Mouse (Mus musculus): ENCODE results near the gene Gm3045. TPM values are rescaled to one million over a fixed set of nuclear protein-coding genes. Genes with fewer than 3 reads are reported as not detected.

Gene Gm3045
- not detected for total RNA-seq (2018; cell fraction: chromatin; rRNA removed)
- total RNA-seq (2018; cell fraction: cytosol; rRNA removed) = not detected
- not detected for total RNA-seq (2018; cell fraction: nucleus; rRNA removed)
- polyA plus RNA-seq (2018) = not detected in 3 replicates

- no peak within 1 kb of the TSS for H3K4me3 ChIP-seq (ENCODE audit: inconsistent target)
- whole genome bisulfite sequencing (ENCODE audit: missing documents) = 88% methylated on average over 4 of the region's 4 CpGs
- H3K79me2 ChIP-seq (ENCODE audit: inconsistent target) = no peaks in the 10 kb centered on the region
- H3K36me3 ChIP-seq (ENCODE audit: inconsistent target) = no peaks in the 10 kb centered on the region
- H3K27ac ChIP-seq = no peak within 1 kb of the TSS
These were observed at the start of gene Gm3045 for GRCm38 (mm10) chr13:56426365-56426764. Gene Gm3045 (plus strand): TSS chr13:56426594.

GRCm38 (mm10) chr13:56380855-56381685, 45.3 kb upstream of the Gm3045 start:
- Histone ChIP-seq H3K36me3 (ENCODE audit: inconsistent target) (no peaks in the 10 kb centered on the region), H3K79me2 (ENCODE audit: inconsistent target) (no peaks in the 10 kb centered on the region), H3K4me3 (ENCODE audit: inconsistent target) (no peak overlapping the region), H3K27ac (no peak overlapping the region)
- WGBS (ENCODE audit: missing documents) = 81% methylated on average over 14 of the region's 14 CpGs

GRCm38 (mm10) chr13:56383406-56383805, 43.0 kb upstream of the Gm3045 start:
- H3K27ac ChIP-seq = no peak overlapping the region
- no peak overlapping the region for H3K4me3 ChIP-seq (ENCODE audit: inconsistent target)
- H3K36me3 ChIP-seq (ENCODE audit: inconsistent target) = no peaks in the 10 kb centered on the region
- 80% methylated on average over 3 of the region's 3 CpGs for WGBS (ENCODE audit: missing documents)
- no peaks in the 10 kb centered on the region for H3K79me2 ChIP-seq (ENCODE audit: inconsistent target)

- H3K36me3 ChIP-seq (ENCODE audit: inconsistent target) = no peaks in the 10 kb centered on the region
- no peak overlapping the region for H3K4me3 ChIP-seq (ENCODE audit: inconsistent target)
- H3K79me2 ChIP-seq (ENCODE audit: inconsistent target) = no peaks in the 10 kb centered on the region
- 91% methylated on average over 9 of the region's 9 CpGs for WGBS (ENCODE audit: missing documents)
- no peak overlapping the region for H3K27ac ChIP-seq
These were observed 40.0 kb upstream of the Gm3045 start for GRCm38 (mm10) chr13:56386411-56386810.

GRCm38 (mm10) chr13:56387374-56387773, 39.0 kb upstream of the Gm3045 start:
- no peaks in the 10 kb centered on the region for H3K36me3 ChIP-seq (ENCODE audit: inconsistent target)
- 25% methylated on average over 5 of the region's 5 CpGs for WGBS (ENCODE audit: missing documents)
- H3K27ac ChIP-seq = no peak overlapping the region
- H3K79me2 ChIP-seq (ENCODE audit: inconsistent target) = no peaks in the 10 kb centered on the region
- H3K4me3 ChIP-seq (ENCODE audit: inconsistent target) = no peak overlapping the region

- no peaks in the 10 kb centered on the region for H3K36me3 ChIP-seq (ENCODE audit: inconsistent target)
- no peaks in the 10 kb centered on the region for H3K79me2 ChIP-seq (ENCODE audit: inconsistent target)
- WGBS (ENCODE audit: missing documents) = 82% methylated on average over 1 of the region's 1 CpGs
- no peak overlapping the region for H3K27ac ChIP-seq
- H3K4me3 ChIP-seq (ENCODE audit: inconsistent target) = no peak overlapping the region
These were observed 38.4 kb upstream of the Gm3045 start for GRCm38 (mm10) chr13:56388042-56388441.

- Histone ChIP-seq H3K27ac (no peak overlapping the region), H3K4me3 (ENCODE audit: inconsistent target) (no peak overlapping the region), H3K79me2 (ENCODE audit: inconsistent target) (no peaks in the 10 kb centered on the region), H3K36me3 (ENCODE audit: inconsistent target) (no peaks in the 10 kb centered on the region)
- WGBS (ENCODE audit: missing documents) = 79% methylated on average over 5 of the region's 5 CpGs
These were observed 28.8 kb upstream of the Gm3045 start for GRCm38 (mm10) chr13:56397572-56397971.

GRCm38 (mm10) chr13:56401186-56401585, 25.2 kb upstream of the Gm3045 start:
- no peaks in the 10 kb centered on the region for H3K79me2 ChIP-seq (ENCODE audit: inconsistent target)
- no peak overlapping the region for H3K4me3 ChIP-seq (ENCODE audit: inconsistent target)
- 95% methylated on average over 4 of the region's 4 CpGs for WGBS (ENCODE audit: missing documents)
- no peaks in the 10 kb centered on the region for H3K36me3 ChIP-seq (ENCODE audit: inconsistent target)
- no peak overlapping the region for H3K27ac ChIP-seq

- Histone ChIP-seq H3K79me2 (ENCODE audit: inconsistent target) (no peaks in the 10 kb centered on the region), H3K4me3 (ENCODE audit: inconsistent target) (no peak overlapping the region), H3K27ac (no peak overlapping the region), H3K36me3 (ENCODE audit: inconsistent target) (no peaks in the 10 kb centered on the region)
- 93% methylated on average over 8 of the region's 8 CpGs for WGBS (ENCODE audit: missing documents)
These were observed 22.9 kb upstream of the Gm3045 start for GRCm38 (mm10) chr13:56403381-56404086.

GRCm38 (mm10) chr13:56404511-56405140, 21.8 kb upstream of the Gm3045 start:
- no peak overlapping the region for H3K27ac ChIP-seq
- 88% methylated on average over 6 of the region's 6 CpGs for WGBS (ENCODE audit: missing documents)
- no peaks in the 10 kb centered on the region for H3K36me3 ChIP-seq (ENCODE audit: inconsistent target)
- no peak overlapping the region for H3K4me3 ChIP-seq (ENCODE audit: inconsistent target)
- no peaks in the 10 kb centered on the region for H3K79me2 ChIP-seq (ENCODE audit: inconsistent target)

GRCm38 (mm10) chr13:56412286-56412873, 14.0 kb upstream of the Gm3045 start:
- Histone ChIP-seq H3K36me3 (ENCODE audit: inconsistent target) (no peaks in the 10 kb centered on the region), H3K79me2 (ENCODE audit: inconsistent target) (no peaks in the 10 kb centered on the region), H3K27ac (no peak overlapping the region), H3K4me3 (ENCODE audit: inconsistent target) (no peak overlapping the region)
- WGBS (ENCODE audit: missing documents) = 95% methylated on average over 9 of the region's 9 CpGs

GRCm38 (mm10) chr13:56418685-56419483, 7.5 kb upstream of the Gm3045 start:
- Histone ChIP-seq H3K27ac (no peak overlapping the region), H3K4me3 (ENCODE audit: inconsistent target) (no peak overlapping the region), H3K36me3 (ENCODE audit: inconsistent target) (no peaks in the 10 kb centered on the region), H3K79me2 (ENCODE audit: inconsistent target) (no peaks in the 10 kb centered on the region)
- WGBS (ENCODE audit: missing documents) = 88% methylated on average over 13 of the region's 13 CpGs

- Histone ChIP-seq H3K27ac (no peak overlapping the region), H3K36me3 (ENCODE audit: inconsistent target) (no peaks in the 10 kb centered on the region), H3K4me3 (ENCODE audit: inconsistent target) (no peak overlapping the region), H3K79me2 (ENCODE audit: inconsistent target) (no peaks in the 10 kb centered on the region)
- 82% methylated on average over 6 of the region's 6 CpGs for WGBS (ENCODE audit: missing documents)
These were observed 6.9 kb upstream of the Gm3045 start for GRCm38 (mm10) chr13:56419538-56419937.
